Mouse (Mus musculus): Measurements from ENCODE around the gene Aebp2.

The Aebp2 gene

GRCm38 (mm10) chr6:140697994-140698393, 75.5 kb downstream of the Aebp2 start:
- in situ Hi-C loops (cut with MseI, MboI), result no loop called here

GRCm38 (mm10) chr6:140698596-140698995, 76.1 kb downstream of the Aebp2 start:
- in situ Hi-C loops (cut with MseI, MboI), result no loop called here

GRCm38 (mm10) chr6:140701259-140701658, 78.8 kb downstream of the Aebp2 start:
- in situ Hi-C loops (cut with MseI, MboI), result no loop called here

DNA sequence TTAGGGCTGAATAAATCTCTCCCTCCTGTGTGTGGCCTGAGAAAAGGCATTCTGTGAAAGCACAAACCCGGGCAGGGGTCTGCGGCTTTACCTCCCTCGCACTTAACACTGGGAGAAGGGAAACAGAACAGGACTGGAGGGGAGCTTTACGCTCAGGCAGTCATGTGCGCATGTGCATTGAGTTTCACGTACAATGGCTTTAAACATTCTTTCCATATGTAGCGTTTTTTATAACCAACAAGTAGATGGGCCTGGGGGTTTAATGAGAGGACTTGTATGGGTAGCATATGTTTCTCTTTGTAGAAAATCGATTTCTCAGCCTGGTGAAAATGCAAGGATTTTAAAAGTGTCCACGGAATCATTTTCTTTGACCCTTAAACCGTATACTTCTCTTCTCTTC, 82.7 kb downstream of the Aebp2 start:
- in situ Hi-C loops (cut with MseI, MboI), result no loop called here

DNA sequence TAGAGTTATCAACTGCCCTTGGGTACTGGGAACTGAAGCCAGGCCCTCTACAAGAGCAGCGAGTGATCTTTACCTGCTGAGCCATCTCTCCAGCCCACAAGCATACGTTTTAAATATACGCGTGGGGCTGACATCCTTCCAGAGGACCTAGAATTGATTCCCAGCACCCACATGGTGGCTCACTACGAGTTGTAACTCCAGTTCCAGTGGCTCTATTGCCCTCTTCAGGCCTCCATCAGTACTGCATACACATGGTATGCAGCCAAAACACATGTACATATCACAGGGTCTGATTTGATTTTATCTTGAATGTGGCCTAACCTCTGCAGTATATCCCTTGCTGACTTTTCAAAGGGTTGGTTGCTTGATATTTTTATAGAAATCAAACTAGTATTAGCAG, 83.6 kb downstream of the Aebp2 start:
- in situ Hi-C loops (cut with MseI, MboI), result no loop called here

- in situ Hi-C loops (cut with MseI, MboI), result no loop called here
These were observed 85.6 kb downstream of the Aebp2 start for GRCm38 (mm10) chr6:140708059-140708458.

DNA sequence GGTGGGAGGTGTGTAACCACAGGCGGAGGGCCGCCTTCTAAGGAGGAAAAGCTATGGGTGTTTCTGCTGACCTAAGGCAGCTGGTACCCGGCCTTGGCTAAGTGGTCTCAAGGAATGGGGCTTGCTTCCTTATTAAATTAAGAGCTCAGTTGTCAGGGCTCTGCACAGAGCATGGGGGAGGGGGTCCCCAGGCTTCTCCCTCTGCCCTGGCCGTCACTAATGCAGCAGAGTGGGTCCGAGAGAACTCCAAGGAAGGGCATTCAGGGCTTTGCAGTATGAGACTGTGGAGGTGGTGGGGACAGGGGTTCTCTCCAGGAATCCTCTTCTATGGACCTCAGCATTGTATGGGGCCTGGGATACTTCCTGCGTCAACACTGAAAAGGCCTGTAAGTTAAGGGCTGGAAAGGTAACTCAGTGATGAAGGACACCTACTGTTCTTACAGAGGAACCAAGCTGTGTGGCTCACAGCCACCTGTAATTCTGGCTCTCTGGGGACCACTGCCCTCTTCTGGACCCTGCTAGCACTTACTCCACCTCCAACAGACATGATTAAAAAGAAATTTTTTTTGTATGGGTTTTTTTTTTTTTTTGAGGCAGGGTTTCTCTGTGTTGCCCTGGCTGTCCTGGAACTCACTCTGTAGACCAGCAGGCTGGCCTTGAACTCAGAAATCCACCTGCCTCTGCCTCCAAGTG, 87.1 kb downstream of the Aebp2 start:
- in situ Hi-C loops (cut with MseI, MboI), result loop anchor here (10.0 kb wide), 1 partner anchor 145 kb away; no protein-coding TSS in a partner anchor

- in situ Hi-C loops (cut with MseI, MboI), result loop anchor here (10.0 kb wide), 1 partner anchor 142 kb away; no protein-coding TSS in a partner anchor
These were observed 90.3 kb downstream of the Aebp2 start for GRCm38 (mm10) chr6:140712754-140713153.

DNA sequence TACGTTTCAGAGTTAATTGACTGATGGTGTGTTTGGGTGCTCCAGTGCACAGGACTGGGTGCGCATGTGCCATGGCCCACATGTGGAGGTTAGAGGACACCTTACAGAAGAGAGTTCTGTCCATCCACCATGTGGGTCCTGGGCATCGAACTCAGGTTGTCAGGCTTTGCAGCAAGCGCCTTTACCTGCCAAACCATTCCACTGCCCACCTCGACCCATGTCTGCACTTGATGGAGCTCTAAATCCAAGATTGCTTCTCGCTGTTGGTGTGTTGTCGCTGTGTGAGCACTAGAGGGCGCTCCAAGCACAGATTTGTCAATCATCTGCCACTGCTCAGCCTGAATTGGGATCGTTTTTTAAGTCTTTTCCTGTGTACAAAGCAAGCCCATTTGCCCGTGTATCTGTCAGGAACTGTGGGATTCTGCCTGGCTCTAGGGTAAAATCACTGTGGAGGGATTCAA, 92.5 kb downstream of the Aebp2 start:
- in situ Hi-C loops (cut with MseI, MboI), result loop anchor here (10.0 kb wide), 1 partner anchor 140 kb away; no protein-coding TSS in a partner anchor

DNA sequence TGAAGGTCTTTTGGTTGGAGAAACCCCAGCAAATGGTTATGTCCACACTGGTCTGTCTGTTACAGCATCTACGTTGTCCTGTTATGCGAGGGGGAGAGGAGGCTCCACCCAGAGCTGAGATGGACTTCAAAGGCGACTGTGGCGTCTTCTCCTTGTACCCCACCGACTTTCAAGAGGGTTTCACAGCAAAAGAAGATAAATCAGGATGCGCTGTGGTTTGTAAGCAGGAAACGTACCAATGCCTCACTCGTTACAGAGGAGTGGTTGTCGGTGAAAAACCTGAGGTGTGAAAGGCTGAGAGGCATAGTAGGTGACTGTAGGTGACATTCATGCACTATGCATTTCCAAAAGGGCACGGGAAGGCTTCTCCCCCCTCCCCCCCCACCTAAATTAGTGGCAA, 99.6 kb downstream of the Aebp2 start:
- in situ Hi-C loops (cut with MseI, MboI), result no loop called here

Data from mouse trophoblast stem cell (cell line).